Comparison of ENCODE assay signal across 8 mouse cellular contexts in genomic region chr6:29396714-29397540, GRCm38 (mm10). TPM values are rescaled to one million over a fixed set of nuclear protein-coding genes. Genes with fewer than 3 reads are reported as not detected.
A peak's percentile ranks its signal among the peaks of the same experiment; 100 is the strongest.
DNase-seq lines count a peak whose midpoint lies in the region; ATAC-seq lines count a peak whose summit lies in the region.

No protein-coding gene starts in this region.

- no peak; the same call in 1 of the 2 replicates for ATAC-seq in heart, embryonic 13.5 days (ENCODE audit: extremely low read depth, insufficient number of reproducible peaks, low FRiP score, low TSS enrichment)
- ATAC-seq in hindbrain, embryonic 15.5 days (ENCODE audit: low FRiP score, low read depth): peak; percentile 77
- peak; percentile 85 for ATAC-seq in midbrain, embryonic 15.5 days (replicated peaks)

- peaks cover 54% of the 10 kb centered on the region for H3K27me3 ChIP-seq in heart, embryonic 13.5 days (replicated peaks)
- peaks cover 3% of the 10 kb centered on the region; the same call in 1 of the 2 replicates for H3K27me3 ChIP-seq in hindbrain, embryonic 15.5 days
- peaks cover 11% of the 10 kb centered on the region; the same call in 1 of the 2 replicates for H3K27me3 ChIP-seq in midbrain, embryonic 15.5 days (replicated peaks)

- intact Hi-C loops in heart, postnatal 36 days (cut with DNase I): no loop called here
- intact Hi-C loops in left cerebral cortex, postnatal 25 days (cut with DNase I): no loop called here

- peaks cover 11% of the 10 kb centered on the region; the same call in 1 of the 2 replicates for H3K36me3 ChIP-seq in heart, embryonic 13.5 days
- no peaks in the 10 kb centered on the region for H3K36me3 ChIP-seq in hindbrain, embryonic 15.5 days
- H3K36me3 ChIP-seq in midbrain, embryonic 15.5 days (replicated peaks): no peaks in the 10 kb centered on the region

- no peak for DNase-seq in heart, postnatal 36 days
- DNase-seq in ES-CJ7 (ENCODE audit: low read depth, low spot score): peak; percentile 20
- DNase-seq in cerebellum, postnatal 25 days: peak; percentile 52 to 68
- DNase-seq in adrenal gland, postnatal 4 days (ENCODE audit: low spot score in 2 of 2): no peak
- no peak for DNase-seq in left cerebral cortex, postnatal 25 days (ENCODE audit: low spot score in 2 of 2)

- peak overlapping the region; percentile 87 for H3K4me2 ChIP-seq in heart, embryonic 13.5 days
- peak overlapping the region; percentile 91 for H3K4me2 ChIP-seq in hindbrain, embryonic 15.5 days
- peak overlapping the region; percentile 89 for H3K4me2 ChIP-seq in midbrain, embryonic 15.5 days

- 2% methylated on average over 24 of the region's 24 CpGs for WGBS in heart, embryonic 13.5 days
- 3% methylated on average over 24 of the region's 24 CpGs for WGBS in hindbrain, embryonic 15.5 days
- WGBS in midbrain, embryonic 15.5 days: under 1% methylated on average over 21 of the region's 24 CpGs

- peaks cover 30% of the 10 kb centered on the region for H3K4me1 ChIP-seq in heart, embryonic 13.5 days
- H3K4me1 ChIP-seq in hindbrain, embryonic 15.5 days (replicated peaks): peaks cover 17% of the 10 kb centered on the region
- peaks cover 17% of the 10 kb centered on the region for H3K4me1 ChIP-seq in midbrain, embryonic 15.5 days

- H3K9me3 ChIP-seq in heart, embryonic 13.5 days: no peaks in the 10 kb centered on the region
- no peaks in the 10 kb centered on the region for H3K9me3 ChIP-seq in hindbrain, embryonic 15.5 days
- H3K9me3 ChIP-seq in midbrain, embryonic 15.5 days: no peaks in the 10 kb centered on the region

- peak overlapping the region; percentile 89 for H3K9ac ChIP-seq in heart, embryonic 13.5 days
- peak overlapping the region; percentile 56 for H3K9ac ChIP-seq in hindbrain, embryonic 15.5 days
- H3K9ac ChIP-seq in midbrain, embryonic 15.5 days: peak overlapping the region; percentile 77

- peak overlapping the region; percentile 77 for H3K27ac ChIP-seq in heart, embryonic 13.5 days (replicated peaks)
- peak overlapping the region; percentile 77 for H3K27ac ChIP-seq in hindbrain, embryonic 15.5 days (replicated peaks)
- H3K27ac ChIP-seq in midbrain, embryonic 15.5 days: peak overlapping the region; percentile 73

- H3K4me3 ChIP-seq in heart, embryonic 13.5 days: peak overlapping the region; percentile 76
- peak overlapping the region; percentile 63 for H3K4me3 ChIP-seq in hindbrain, embryonic 15.5 days
- peak overlapping the region; percentile 80 for H3K4me3 ChIP-seq in midbrain, embryonic 15.5 days

RNA-seq across cellular contexts. Expression of gene Ccdc136, which starts 0.8 kb away (rescaled TPM):
- 24.0 and 27.6 TPM in 2 replicates for polyA plus RNA-seq in heart, embryonic 13.5 days (2015; fragmentation: Nextera tagmentation; extraction: Ambion mirVana)
- total RNA-seq in heart, postnatal 36 days (2021): 1 to 10 TPM; 1.7 to 3.0 TPM
- 43.3 and 52.6 TPM in 2 replicates for polyA plus RNA-seq in hindbrain, embryonic 15.5 days (2015; fragmentation: Nextera tagmentation; extraction: Ambion mirVana)
- 36.9 and 40.5 TPM in 2 replicates for polyA plus RNA-seq in midbrain, embryonic 15.5 days (2015; fragmentation: Nextera tagmentation; extraction: Ambion mirVana)
- 10 to 100 TPM; 10.0 to 12.6 TPM for total RNA-seq in adrenal gland, postnatal 4 days (2021)
- total RNA-seq in left cerebral cortex, postnatal 25 days (2021): 10 to 100 TPM; 84.7 to 92.0 TPM

RNA-seq across cellular contexts. Expression of gene Opn1sw, which starts 8.7 kb away (rescaled TPM):
- 0.51 and 0.55 TPM in 2 replicates for polyA plus RNA-seq in heart, embryonic 13.5 days (2015; fragmentation: Nextera tagmentation; extraction: Ambion mirVana)
- under 1 TPM in 1 of 2 experiments, not detected in 1; 0.11 TPM for total RNA-seq in heart, postnatal 36 days (2021)
- 0.34 and 0.53 TPM in 2 replicates for polyA plus RNA-seq in hindbrain, embryonic 15.5 days (2015; fragmentation: Nextera tagmentation; extraction: Ambion mirVana)
- polyA plus RNA-seq in midbrain, embryonic 15.5 days (2015; fragmentation: Nextera tagmentation; extraction: Ambion mirVana): 0.28 and 0.54 TPM in 2 replicates
- not detected for total RNA-seq in adrenal gland, postnatal 4 days (2021)
- under 1 TPM in 1 of 2 experiments, not detected in 1; 0.32 TPM for total RNA-seq in left cerebral cortex, postnatal 25 days (2021)

RNA-seq across cellular contexts. Expression of gene Flnc, which starts 36.1 kb away (rescaled TPM):
- polyA plus RNA-seq in heart, embryonic 13.5 days (2015; fragmentation: Nextera tagmentation; extraction: Ambion mirVana): 40.6 and 42.5 TPM in 2 replicates
- 100 to 1,000 TPM; 205 to 216 TPM for total RNA-seq in heart, postnatal 36 days (2021)
- 4.2 and 5.1 TPM in 2 replicates for polyA plus RNA-seq in hindbrain, embryonic 15.5 days (2015; fragmentation: Nextera tagmentation; extraction: Ambion mirVana)
- 3.3 and 3.4 TPM in 2 replicates for polyA plus RNA-seq in midbrain, embryonic 15.5 days (2015; fragmentation: Nextera tagmentation; extraction: Ambion mirVana)
- 10 to 100 TPM; 16.5 to 28.3 TPM for total RNA-seq in adrenal gland, postnatal 4 days (2021)
- 1 to 10 TPM; 1.5 to 1.6 TPM for total RNA-seq in left cerebral cortex, postnatal 25 days (2021)

RNA-seq across cellular contexts. Expression of gene Calu, which starts 49.1 kb away (rescaled TPM):
- polyA plus RNA-seq in heart, embryonic 13.5 days (2015; fragmentation: Nextera tagmentation; extraction: Ambion mirVana): 409 and 427 TPM in 2 replicates
- total RNA-seq in heart, postnatal 36 days (2021): 100 to 1,000 TPM; 240 to 254 TPM
- polyA plus RNA-seq in hindbrain, embryonic 15.5 days (2015; fragmentation: Nextera tagmentation; extraction: Ambion mirVana): 164 TPM in 2 replicates
- polyA plus RNA-seq in midbrain, embryonic 15.5 days (2015; fragmentation: Nextera tagmentation; extraction: Ambion mirVana): 154 and 156 TPM in 2 replicates
- total RNA-seq in adrenal gland, postnatal 4 days (2021): 100 to 1,000 TPM; 194 to 202 TPM
- total RNA-seq in left cerebral cortex, postnatal 25 days (2021): 10 to 100 TPM; 71.9 to 72.5 TPM

Comparison
In these comparisons a context has a peak if more than half of its experiments do, and no peak if none do; other contexts are left out.
1. DNase-seq: peak in ES-CJ7 (single experiment) and cerebellum, postnatal 25 days (2 of 2); none in heart, postnatal 36 days (0 of 2), adrenal gland, postnatal 4 days (0 of 2) and left cerebral cortex, postnatal 25 days (0 of 2).
2. RNA of gene Ccdc136, which starts 0.8 kb away (total RNA-seq): 84.7 to 92.0 TPM in left cerebral cortex, postnatal 25 days; 10.0 to 12.6 TPM in adrenal gland, postnatal 4 days and 1.7 to 3.0 TPM in heart, postnatal 36 days; every median in the first group is over 4 times any median in the second.
3. RNA of gene Flnc, which starts 36.1 kb away (total RNA-seq): 205 to 216 TPM in heart, postnatal 36 days; 16.5 to 28.3 TPM in adrenal gland, postnatal 4 days and 1.5 to 1.6 TPM in left cerebral cortex, postnatal 25 days; every median in the first group is over 4 times any median in the second.
4. Peak in every context shown above with its lines, with median percentiles within 50 percentile points of each other: H3K27ac ChIP-seq, H3K4me2 ChIP-seq, H3K4me3 ChIP-seq and H3K9ac ChIP-seq.